Mouse (Mus musculus): ENCODE results near the gene Theg. TPM values are rescaled to one million over a fixed set of nuclear protein-coding genes. Genes with fewer than 3 reads are reported as not detected.
A peak's percentile ranks its signal among the peaks of the same experiment; 100 is the strongest.

The Theg gene
- total RNA-seq, 2 experiments from 2014 or later: not detected

DNA sequence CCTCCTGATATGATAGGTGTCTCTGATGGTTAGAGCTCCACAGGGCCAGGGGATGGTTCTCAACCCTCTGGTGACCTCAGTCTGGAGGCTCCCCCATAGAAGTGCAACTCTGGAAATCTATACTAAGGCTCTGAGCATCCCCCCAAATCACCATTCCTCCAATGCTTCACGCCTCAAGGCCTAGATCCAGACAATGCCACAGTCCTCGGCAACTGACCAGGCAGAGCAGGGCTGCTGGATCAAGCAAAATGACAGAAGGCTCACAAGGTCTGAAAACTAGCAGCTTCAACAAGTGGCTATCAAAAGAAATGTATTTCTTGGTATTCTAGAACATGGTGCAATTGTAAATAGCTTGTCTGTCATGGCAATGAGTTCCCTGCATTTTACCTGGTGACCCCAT, 49.4 kb downstream of the Theg start:
- no peak for DNase-seq (ENCODE audit: low spot score in 2 of 2)

DNA sequence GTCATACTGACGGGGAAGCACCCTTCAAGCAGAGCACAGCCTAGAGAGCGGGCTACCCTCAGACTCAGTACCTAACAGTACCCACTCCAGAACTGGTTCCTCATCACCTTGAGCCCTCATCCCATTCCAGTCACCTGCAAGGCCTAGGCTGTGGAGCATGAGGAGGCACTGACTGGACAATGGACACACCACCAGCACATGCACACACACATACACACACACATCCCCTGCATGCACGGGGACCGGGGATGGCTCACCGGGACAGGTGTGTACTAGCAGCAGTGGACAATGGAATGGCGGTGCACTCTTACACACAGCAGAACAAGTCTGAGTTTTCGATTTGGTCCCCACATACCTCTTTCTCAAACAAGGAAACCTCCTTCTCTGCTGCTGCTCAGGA, 49.9 kb downstream of the Theg start:
- peak in 1 of 2 experiments; percentile 12 for DNase-seq (ENCODE audit: low spot score in 2 of 2)

DNA sequence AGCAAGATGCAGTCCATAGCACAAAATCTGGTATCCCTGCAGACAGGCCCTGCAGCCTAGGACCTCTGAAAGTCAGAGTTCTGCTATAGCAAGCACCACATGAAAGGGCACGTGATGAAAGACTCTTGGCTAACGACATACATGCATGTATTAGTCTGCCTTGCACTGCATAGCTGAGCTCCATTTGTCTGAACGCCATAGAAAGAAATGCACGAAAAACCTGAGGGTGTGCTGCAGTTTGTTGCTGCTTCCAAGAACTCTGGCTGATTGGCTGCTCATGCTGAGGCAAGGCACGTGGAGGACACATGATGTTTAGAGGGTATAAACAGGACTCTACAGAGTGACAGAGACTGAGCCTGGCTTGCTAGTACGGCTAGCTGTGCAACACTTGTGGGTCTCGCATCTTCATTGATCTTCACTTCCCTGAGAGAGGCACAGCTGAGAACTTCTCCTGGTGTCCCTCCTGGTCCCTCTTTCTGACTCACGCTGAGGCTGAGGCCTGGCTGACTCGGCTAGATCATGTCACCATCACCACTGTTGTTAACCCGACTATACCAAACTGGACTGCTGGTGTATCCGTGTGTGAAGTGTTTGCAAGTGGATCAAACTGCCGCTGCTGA, 50.6 kb downstream of the Theg start:
- peak in 1 of 2 experiments; percentile 12 for DNase-seq (ENCODE audit: low spot score in 2 of 2)

DNA sequence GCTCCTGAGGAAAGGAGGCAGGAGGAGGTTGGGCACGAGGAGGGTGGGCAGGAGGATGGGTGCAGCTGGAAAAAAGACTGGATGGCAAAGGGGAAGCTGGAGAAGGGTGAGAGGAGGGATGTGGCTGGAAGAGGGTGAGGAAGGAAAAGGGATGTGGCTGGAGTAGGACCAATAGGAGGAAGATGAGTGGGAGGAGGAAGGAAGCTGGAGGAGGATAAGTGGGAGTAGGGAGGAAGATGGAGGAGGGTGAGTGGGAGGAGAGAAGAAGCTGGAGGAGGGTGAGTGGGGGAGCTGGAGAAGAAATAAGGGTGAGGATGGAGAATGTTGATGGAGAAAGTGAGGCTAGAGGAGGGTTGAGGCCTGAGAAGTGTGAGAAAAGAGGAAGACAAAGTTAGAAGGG, 51.7 kb downstream of the Theg start:
- no peak for DNase-seq (ENCODE audit: low spot score in 2 of 2)

DNA sequence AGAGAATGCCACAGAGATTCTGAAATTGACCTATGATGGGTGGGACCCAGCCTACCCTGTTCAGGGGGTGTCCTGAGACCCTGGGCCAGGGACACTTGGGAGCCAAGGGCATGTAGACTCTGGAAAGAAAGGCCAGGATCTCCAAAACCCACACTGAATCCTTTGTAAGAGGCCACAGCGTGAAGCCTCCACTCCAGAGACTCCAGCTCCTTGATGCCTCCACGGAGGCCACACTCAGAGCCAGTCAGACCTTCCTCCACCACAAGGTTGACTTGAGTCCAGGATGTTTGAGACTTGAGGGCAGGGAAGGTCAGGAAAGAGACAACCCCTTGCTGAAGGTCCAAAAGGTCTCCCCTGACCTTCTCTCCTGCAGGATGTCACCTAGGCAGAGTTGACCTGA, 52.7 kb downstream of the Theg start:
- DNase-seq (ENCODE audit: low spot score in 2 of 2): no peak

DNA sequence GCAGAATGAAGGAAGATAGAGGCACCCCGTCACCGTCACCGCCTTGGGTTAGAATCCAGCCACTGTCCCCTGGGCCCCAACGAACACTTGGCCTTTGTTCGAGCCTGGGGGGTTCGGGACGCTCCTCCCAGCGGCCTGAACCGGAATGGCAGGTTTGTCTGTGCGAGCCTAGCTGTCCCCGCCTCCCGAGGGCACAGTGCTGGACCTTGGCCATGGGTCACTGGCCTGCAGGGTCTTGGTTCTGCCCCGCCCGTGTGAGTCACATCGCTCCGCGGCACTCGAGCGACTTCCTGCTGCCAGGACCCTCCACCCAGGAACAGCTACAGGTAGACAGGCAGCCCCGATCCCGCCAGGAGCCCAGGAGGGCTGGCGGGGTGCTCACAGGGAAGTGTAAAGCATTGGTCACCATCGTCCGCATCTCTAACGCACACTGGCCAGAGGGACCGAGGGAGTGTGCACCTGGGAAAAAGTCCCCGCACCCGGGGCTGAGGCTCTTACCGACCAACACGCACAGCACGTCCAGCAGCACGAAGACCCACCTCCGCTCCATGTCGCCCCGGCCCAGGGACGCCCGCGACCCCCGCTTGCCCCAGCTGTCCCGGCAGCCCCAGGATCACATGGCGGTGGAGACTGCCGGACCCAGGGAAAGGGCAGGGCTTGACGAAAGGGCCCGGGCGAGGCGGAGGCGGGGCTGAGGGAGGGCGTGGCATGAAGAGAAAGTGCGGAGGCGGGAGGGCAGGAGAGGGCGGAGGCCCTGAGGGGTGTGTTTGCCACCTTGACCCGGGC, 53.8 kb downstream of the Theg start, which contains the start of gene Plpp2:
TSS of gene Plpp2 (minus strand) at position 671 of the 786 bp plus-strand sequence.
- DNase-seq (ENCODE audit: low spot score in 2 of 2): peak; percentile 79 to 84

DNA sequence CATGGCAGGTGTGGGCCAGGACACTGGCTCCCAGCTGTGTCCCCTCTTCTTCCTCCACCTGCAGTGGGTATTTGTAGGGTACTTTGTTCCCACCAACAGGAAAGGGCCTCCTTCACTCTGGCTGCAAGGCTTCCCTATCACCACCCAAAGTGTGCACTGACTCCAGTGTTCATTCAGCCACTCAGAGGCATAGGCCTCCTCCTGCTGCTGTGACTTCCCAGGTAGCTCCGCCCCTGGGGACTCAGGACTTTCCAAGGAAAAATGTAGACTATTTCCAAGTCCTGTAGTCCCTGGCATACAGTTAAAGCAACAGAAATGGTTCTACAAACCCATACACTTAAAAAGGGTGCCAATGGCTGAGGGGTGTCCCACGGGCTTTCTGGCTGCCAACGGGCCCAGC, 54.5 kb downstream of the Theg start:
- DNase-seq (ENCODE audit: low spot score in 2 of 2): peak in 1 of 2 experiments; percentile 1

DNA sequence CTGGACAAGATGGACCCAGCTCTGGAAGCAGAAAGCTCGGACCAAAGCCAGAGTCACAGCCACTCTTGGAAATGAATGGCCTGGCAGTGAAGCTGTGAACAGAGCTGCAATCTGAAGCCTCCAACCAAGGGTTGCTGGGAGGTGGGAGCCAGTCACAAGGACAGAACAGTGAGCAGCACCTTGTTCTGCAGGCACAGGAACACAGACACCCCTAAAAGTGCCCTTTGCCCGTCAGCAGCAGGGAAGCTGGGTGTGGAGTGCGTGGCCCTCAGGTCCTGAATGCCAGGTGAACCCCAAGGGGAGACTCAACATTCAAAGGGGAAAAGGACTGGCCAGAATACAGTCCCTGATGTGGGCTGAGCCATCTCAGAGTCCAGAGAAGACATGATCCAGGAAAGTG, 55.5 kb downstream of the Theg start:
- no peak for DNase-seq (ENCODE audit: low spot score in 2 of 2)

DNA sequence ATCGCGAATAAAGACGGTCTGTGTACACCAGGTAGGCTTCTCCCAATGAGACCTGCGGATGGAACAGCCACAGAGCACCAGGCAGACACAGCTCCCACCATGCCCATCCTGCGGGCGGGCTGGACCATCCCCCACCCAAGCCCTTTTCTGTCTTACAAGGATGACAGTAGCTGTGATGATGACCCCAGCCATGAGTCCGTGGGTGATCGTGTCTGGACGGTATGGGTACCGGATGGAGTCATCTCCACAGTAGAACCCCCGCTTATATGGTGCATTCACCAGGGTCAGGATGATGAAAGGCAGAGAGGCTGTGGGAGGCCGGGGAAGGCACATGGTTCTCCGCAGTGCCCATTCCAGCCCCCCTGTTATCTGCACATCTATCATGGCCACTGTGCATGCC, 56.4 kb downstream of the Theg start:
- DNase-seq (ENCODE audit: low spot score in 2 of 2): no peak

DNA sequence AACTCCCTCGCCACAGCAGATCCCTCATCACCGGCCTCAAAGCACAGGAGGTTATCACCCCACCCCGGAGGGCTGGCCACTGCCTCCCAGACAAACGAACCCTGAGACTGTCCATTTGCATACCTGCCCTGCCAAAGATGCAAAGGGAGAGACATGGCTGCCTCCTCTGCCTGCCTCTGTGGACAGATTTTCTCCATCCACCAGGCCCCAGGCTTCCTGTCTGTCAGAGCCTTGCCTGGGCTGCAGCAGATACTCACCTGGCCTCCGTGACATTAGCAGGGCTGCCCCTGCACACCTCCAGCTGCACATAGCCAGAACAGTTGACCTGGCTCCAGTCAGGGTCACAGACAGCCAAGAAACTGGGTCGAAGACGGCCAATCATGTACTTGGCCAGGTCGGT, 56.9 kb downstream of the Theg start:
- no peak for DNase-seq (ENCODE audit: low spot score in 2 of 2)

DNA sequence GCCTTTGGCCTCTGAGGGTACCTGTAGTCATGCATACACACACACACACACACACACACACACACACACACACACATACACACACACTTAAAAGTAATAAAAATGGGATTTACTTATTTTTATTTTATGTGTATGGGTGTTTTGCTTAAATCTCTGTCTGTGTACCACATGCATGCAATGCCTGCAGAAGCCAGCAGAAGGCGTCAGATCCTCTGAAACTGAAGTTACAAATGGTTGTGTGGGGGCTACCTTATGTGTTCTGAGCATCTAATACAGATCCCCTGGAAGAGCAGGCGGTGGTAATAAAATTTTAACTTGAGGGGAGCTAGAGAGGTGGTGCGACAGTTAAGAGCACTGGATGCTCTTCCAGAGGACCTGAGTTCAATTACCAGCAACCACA, 59.0 kb downstream of the Theg start:
- no peak for DNase-seq (ENCODE audit: low spot score in 2 of 2)

DNA sequence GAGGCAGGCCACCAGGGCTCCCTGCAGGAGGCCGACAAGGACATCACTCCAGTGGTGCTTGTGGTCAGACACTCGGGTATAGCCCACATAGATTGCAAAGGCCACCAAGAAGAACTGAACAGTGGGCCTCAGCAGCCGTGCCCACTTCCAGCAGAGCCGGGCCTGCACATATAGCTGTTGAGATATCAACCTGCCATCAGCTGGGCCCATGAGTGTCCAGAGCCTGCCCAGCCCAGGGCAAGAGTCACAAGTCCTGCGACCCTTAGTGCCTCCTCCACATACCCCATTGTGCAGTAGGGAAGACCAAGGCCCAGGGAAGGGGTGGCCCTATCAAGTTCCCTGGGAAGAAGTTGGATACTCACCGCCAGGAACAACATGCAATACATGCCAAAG, 59.7 kb downstream of the Theg start:
- no peak for DNase-seq (ENCODE audit: low spot score in 2 of 2)

DNA sequence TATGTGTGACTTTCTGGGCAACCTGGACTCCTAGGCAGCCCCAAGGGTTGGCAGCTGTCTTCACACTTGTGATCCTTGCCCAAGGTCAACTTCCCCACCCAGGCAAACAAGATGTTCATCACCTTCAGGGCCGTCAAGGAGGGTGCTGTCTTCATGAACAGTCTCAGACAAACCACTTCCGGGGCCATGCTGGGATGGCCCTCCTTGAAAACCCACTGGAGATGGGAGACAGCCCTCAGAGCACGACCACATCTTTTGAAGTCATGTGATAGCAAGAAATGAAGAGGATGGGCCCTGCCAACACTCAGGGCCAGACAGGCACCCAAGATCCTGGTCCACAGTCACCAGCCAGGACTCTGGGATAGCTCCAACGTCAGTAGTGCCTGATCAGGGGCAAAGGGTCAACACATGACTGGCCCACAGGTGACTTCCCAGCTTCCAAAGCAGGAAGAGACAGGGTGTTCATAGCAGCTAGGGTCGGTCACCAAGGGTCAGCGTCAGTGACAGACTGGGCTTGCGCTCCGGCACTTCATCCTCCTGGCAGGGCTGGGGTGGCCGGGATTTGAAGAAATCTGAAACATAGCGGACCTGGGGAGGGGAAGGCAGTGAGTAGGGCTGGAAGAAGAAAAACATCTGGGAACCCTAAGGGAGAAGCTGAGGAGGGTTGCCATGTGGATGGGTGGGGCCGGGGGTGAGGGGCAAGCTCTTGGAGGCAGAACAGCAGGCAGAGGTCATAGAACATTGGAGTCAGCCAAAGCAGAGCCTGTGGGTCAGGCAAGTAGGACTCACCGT, 60.3 kb downstream of the Theg start:
- no peak for DNase-seq (ENCODE audit: low spot score in 2 of 2)

Small RNA genes lying within 50 kb of the gene (microRNA-seq; reads per million reads assigned to microRNA genes)
- 0.95 to 3.1 reads per million in 2 experiments for gene Mir6909 (ENCODE audit: borderline number of aligned reads in 2 of 2)

Other genes starting within 250 kb of the Theg start
- not detected for gene Vmn2r82, start 230.8 kb downstream of the Theg start, total RNA-seq (2021)
- gene Vmn2r83, start 118.6 kb downstream of the Theg start, total RNA-seq (2021): not detected
- 10 to 100 TPM; 13.3 to 35.7 TPM for gene Plpp2, start 53.5 kb downstream of the Theg start, total RNA-seq (2021)
- gene Mier2, start 32.1 kb downstream of the Theg start, total RNA-seq (2021): 10 to 100 TPM; 32.5 to 34.2 TPM
- under 1 TPM; 0.07 to 0.13 TPM for gene C2cd4c, start 26.7 kb upstream of the Theg start, total RNA-seq (2021)
- gene Shc2, start 50.6 kb upstream of the Theg start, total RNA-seq (2021): 1 to 10 TPM; 3.3 to 5.9 TPM
- not detected for gene Odf3l2, start 58.4 kb upstream of the Theg start, total RNA-seq (2021)
- not detected for gene Madcam1, start 77.2 kb upstream of the Theg start, total RNA-seq (2021)
- gene Tpgs1, start 82.0 kb upstream of the Theg start, total RNA-seq (2021): 10 to 100 TPM; 29.6 to 34.4 TPM
- gene Cdc34, start 94.9 kb upstream of the Theg start, total RNA-seq (2021): 100 to 1,000 TPM in 1 of 2 experiments, 10 to 100 TPM in 1; 87.6 to 120 TPM
- 1 to 10 TPM; 1.2 to 1.3 TPM for gene Gzmm, start 101.7 kb upstream of the Theg start, total RNA-seq (2021)
- gene Bsg, start 117.2 kb upstream of the Theg start, total RNA-seq (2021): 100 to 1,000 TPM; 618 to 637 TPM
- 1 to 10 TPM; 6.1 to 9.4 TPM for gene Hcn2, start 129.3 kb upstream of the Theg start, total RNA-seq (2021)
- 10 to 100 TPM; 53.0 to 59.0 TPM for gene Polrmt, start 159.2 kb upstream of the Theg start, total RNA-seq (2021)
- under 1 TPM in 1 of 2 experiments, not detected in 1; 0.13 TPM for gene Fgf22, start 167.7 kb upstream of the Theg start, total RNA-seq (2021)
- gene Rnf126, start 179.6 kb upstream of the Theg start, total RNA-seq (2021): 10 to 100 TPM; 47.4 to 51.1 TPM
- gene Fstl3, start 189.9 kb upstream of the Theg start, total RNA-seq (2021): 10 to 100 TPM; 11.0 to 28.5 TPM
- gene Prss57, start 203.6 kb upstream of the Theg start, total RNA-seq (2021): not detected
- 10 to 100 TPM; 59.4 to 62.2 TPM for gene Palm, start 206.2 kb upstream of the Theg start, total RNA-seq (2021)
- gene Misp, start 233.7 kb upstream of the Theg start, total RNA-seq (2021): under 1 TPM; 0.60 to 0.74 TPM

Measured in adrenal gland, adult 18-20 months (tissue).